Mouse (Mus musculus): Measurements from ENCODE around the gene Gata2. TPM values are rescaled to one million over a fixed set of nuclear protein-coding genes. Genes with fewer than 3 reads are reported as not detected.

Gene Gata2
- total RNA-seq, 2 experiments from 2014 or later, result 15.2 to 16.8 TPM

GRCm38 (mm10) chr6:88209453-88209852 lies 15.8 kb downstream of the Gata2 start:
- DNase-seq, result no peak

GRCm38 (mm10) chr6:88210182-88210581 lies 16.5 kb downstream of the Gata2 start:
- no peak for DNase-seq

- DNase-seq, result no peak
Measured at GRCm38 (mm10) chr6:88215797-88216196, 22.1 kb downstream of the Gata2 start.

- DNase-seq, result no peak
Measured at GRCm38 (mm10) chr6:88216199-88216598, 22.5 kb downstream of the Gata2 start.

- DNase-seq, result no peak
Measured at GRCm38 (mm10) chr6:88219094-88219493, 25.4 kb downstream of the Gata2 start.

GRCm38 (mm10) chr6:88221968-88222367 lies 28.3 kb downstream of the Gata2 start, which contains the start of gene Dnajb8:
Gene Dnajb8 (plus strand): TSS chr6:88222268.
- DNase-seq, result no peak

- DNase-seq, result no peak
Measured at GRCm38 (mm10) chr6:88226570-88226994, 32.9 kb downstream of the Gata2 start.

- DNase-seq, result no peak
Measured at GRCm38 (mm10) chr6:88227537-88227936, 33.8 kb downstream of the Gata2 start.

- DNase-seq, result no peak
Measured at GRCm38 (mm10) chr6:88229221-88229620, 35.5 kb downstream of the Gata2 start.

GRCm38 (mm10) chr6:88231821-88232220 lies 38.1 kb downstream of the Gata2 start:
- no peak for DNase-seq

GRCm38 (mm10) chr6:88232221-88232620 lies 38.5 kb downstream of the Gata2 start:
- no peak for DNase-seq

GRCm38 (mm10) chr6:88233996-88234395 lies 40.3 kb downstream of the Gata2 start:
- DNase-seq, result no peak

- DNase-seq, result no peak
Measured at GRCm38 (mm10) chr6:88235461-88235860, 41.8 kb downstream of the Gata2 start.

GRCm38 (mm10) chr6:88235983-88236382 lies 42.3 kb downstream of the Gata2 start:
- no peak for DNase-seq

GRCm38 (mm10) chr6:88236513-88236912 lies 42.8 kb downstream of the Gata2 start:
- DNase-seq, result peak; percentile 59

- DNase-seq, result peak; percentile 72
Measured at GRCm38 (mm10) chr6:88242604-88243003, 48.9 kb downstream of the Gata2 start.

- no peak for DNase-seq
Measured at GRCm38 (mm10) chr6:88249231-88249630, 55.5 kb downstream of the Gata2 start.

- DNase-seq, result no peak
Measured at GRCm38 (mm10) chr6:88251396-88251795, 57.7 kb downstream of the Gata2 start.

GRCm38 (mm10) chr6:88251798-88252478 lies 58.2 kb downstream of the Gata2 start:
- no peak for DNase-seq

- DNase-seq, result no peak
Measured at GRCm38 (mm10) chr6:88254082-88254481, 60.4 kb downstream of the Gata2 start.

GRCm38 (mm10) chr6:88255435-88255834 lies 61.7 kb downstream of the Gata2 start:
- no peak for DNase-seq

Measured in heart, postnatal 4 days (tissue).